Mouse (Mus musculus): ENCODE measurements around the gene 9930111J21Rik2.
A peak's percentile ranks its signal among the peaks of the same experiment; 100 is the strongest.
"Not testable (repeated sequence)": the region's sequence is repeated elsewhere in the genome, so short reads cannot be mapped to it uniquely, and the experiment has no call there.

The 9930111J21Rik2 gene

GRCm38 (mm10) chr11:49051093-49051891, at the start of gene 9930111J21Rik2:
Gene 9930111J21Rik2 (minus strand): TSS chr11:49051242.
- TF ChIP-seq GATA4 (IDR thresholded peaks at IDR 0.05; ENCODE audit: insufficient replicate concordance, low read length), result not testable (repeated sequence)

GRCm38 (mm10) chr11:49100409-49100808, 49.4 kb upstream of the 9930111J21Rik2 start:
- no peak for TF ChIP-seq GATA4 (IDR thresholded peaks at IDR 0.05; ENCODE audit: insufficient replicate concordance, low read length)

GRCm38 (mm10) chr11:49095367-49095766, 44.3 kb upstream of the 9930111J21Rik2 start:
- TF ChIP-seq GATA4 (IDR thresholded peaks at IDR 0.05; ENCODE audit: insufficient replicate concordance, low read length), result no peak

GRCm38 (mm10) chr11:49093861-49094660, 43.0 kb upstream of the 9930111J21Rik2 start:
- no peak for TF ChIP-seq GATA4 (IDR thresholded peaks at IDR 0.05; ENCODE audit: insufficient replicate concordance, low read length)

GRCm38 (mm10) chr11:49092786-49093185, 41.7 kb upstream of the 9930111J21Rik2 start:
- no peak for TF ChIP-seq GATA4 (IDR thresholded peaks at IDR 0.05; ENCODE audit: insufficient replicate concordance, low read length)

- no peak for TF ChIP-seq GATA4 (IDR thresholded peaks at IDR 0.05; ENCODE audit: insufficient replicate concordance, low read length)
Observed at GRCm38 (mm10) chr11:49092053-49092586, 41.1 kb upstream of the 9930111J21Rik2 start.

- TF ChIP-seq GATA4 (IDR thresholded peaks at IDR 0.05; ENCODE audit: insufficient replicate concordance, low read length), result 0 out of 2 replicates have a peak, but pooled peaks have one; percentile 15
Observed at GRCm38 (mm10) chr11:49091171-49091570, 40.1 kb upstream of the 9930111J21Rik2 start.

GRCm38 (mm10) chr11:49090551-49090950, 39.5 kb upstream of the 9930111J21Rik2 start:
- no peak for TF ChIP-seq GATA4 (IDR thresholded peaks at IDR 0.05; ENCODE audit: insufficient replicate concordance, low read length)

- TF ChIP-seq GATA4 (IDR thresholded peaks at IDR 0.05; ENCODE audit: insufficient replicate concordance, low read length), result no peak
Observed at GRCm38 (mm10) chr11:49089735-49090507, 38.9 kb upstream of the 9930111J21Rik2 start.

- TF ChIP-seq GATA4 (IDR thresholded peaks at IDR 0.05; ENCODE audit: insufficient replicate concordance, low read length), result no peak
Observed at GRCm38 (mm10) chr11:49088990-49089652, 38.1 kb upstream of the 9930111J21Rik2 start.

- TF ChIP-seq GATA4 (IDR thresholded peaks at IDR 0.05; ENCODE audit: insufficient replicate concordance, low read length), result no peak
Observed at GRCm38 (mm10) chr11:49087830-49088616, 37.0 kb upstream of the 9930111J21Rik2 start.

- no peak for TF ChIP-seq GATA4 (IDR thresholded peaks at IDR 0.05; ENCODE audit: insufficient replicate concordance, low read length)
Observed at GRCm38 (mm10) chr11:49086858-49087361, 35.9 kb upstream of the 9930111J21Rik2 start.

GRCm38 (mm10) chr11:49084875-49085274, 33.8 kb upstream of the 9930111J21Rik2 start:
- no peak for TF ChIP-seq GATA4 (IDR thresholded peaks at IDR 0.05; ENCODE audit: insufficient replicate concordance, low read length)

Measured in liver, adult (tissue).